Mouse (Mus musculus) brain, embryonic 14.5 days (tissue): ENCODE data around the gene Tuba1c.

ENCODE experiments used
- CTCF ChIP-seq: fragments of 200-500 bp; IDR thresholded peaks from 2 replicates; pipeline ENCODE4 v1.5.1; 2012; ENCODE audit warnings: inconsistent platforms, mild to moderate bottlenecking, moderate library complexity, borderline replicate concordance; ENCODE audit not compliant: insufficient read depth, insufficient read length; ENCODE audit errors: extremely low read depth
- POLR2A ChIP-seq: fragments of 200-500 bp; IDR thresholded peaks from 2 replicates; pipeline ENCODE4 v1.6.1; 2012; ENCODE audit warnings: mild to moderate bottlenecking, inconsistent platforms, borderline replicate concordance; ENCODE audit not compliant: poor library complexity, insufficient read depth, insufficient read length, severe bottlenecking; ENCODE audit errors: extremely low read depth

GRCm38 (mm10) chr15:99038025-99038424 is 8.3 kb downstream of the Tuba1c start:
- no peak for TF ChIP-seq CTCF
- TF ChIP-seq POLR2A = no peak
